Mouse (Mus musculus): ENCODE measurements at regions not wholly inside any gene's neighbourhood (a gene's known extent, or its start where the extent isn't known, plus 50 kb on each side); places are given as distances from the start of the nearest gene placed in this dataset.

DNA sequence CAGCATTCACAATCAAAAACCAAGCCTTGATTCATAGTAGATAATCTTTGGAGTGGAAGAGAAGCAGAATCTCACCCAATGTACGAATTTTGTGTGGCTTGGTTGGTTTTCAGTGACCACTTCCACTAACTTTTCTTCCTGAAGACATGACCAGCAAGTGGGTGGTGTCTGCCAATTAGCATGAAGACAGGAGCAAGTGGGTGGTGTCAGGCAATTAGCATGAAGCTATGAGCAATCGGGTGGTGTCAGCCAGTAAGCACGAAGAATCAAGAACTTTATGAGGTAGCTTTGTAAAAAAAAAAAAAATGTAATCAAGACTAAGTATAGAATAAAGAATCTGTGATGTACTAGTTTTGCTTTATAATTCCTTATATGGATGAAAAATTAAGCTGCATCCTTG is 2319.2 kb upstream of the Gm7489 start:
- no peak overlapping the region for H3K4me3 ChIP-seq
- H3K4me1 ChIP-seq (replicated peaks): no peaks in the 10 kb centered on the region
- no peaks in the 10 kb centered on the region for H3K27me3 ChIP-seq
- ATAC-seq (ENCODE audit: low FRiP score): no peak
- H3K27ac ChIP-seq: no peak overlapping the region
- 87% methylated on average over 3 of the region's 3 CpGs for WGBS
- no peak overlapping the region for H3K9ac ChIP-seq
- H3K4me2 ChIP-seq: no peak overlapping the region
- H3K36me3 ChIP-seq: no peaks in the 10 kb centered on the region
- H3K9me3 ChIP-seq: no peaks in the 10 kb centered on the region

- Histone ChIP-seq H3K9me3 (no peaks in the 10 kb centered on the region), H3K27me3 (no peaks in the 10 kb centered on the region), H3K9ac (no peak overlapping the region), H3K4me3 (no peak overlapping the region), H3K4me1 (replicated peaks) (no peaks in the 10 kb centered on the region), H3K27ac (no peak overlapping the region), H3K36me3 (no peaks in the 10 kb centered on the region), H3K4me2 (no peak overlapping the region)
- no peak for ATAC-seq (ENCODE audit: low FRiP score)
- 97% methylated on average over 1 of the region's 1 CpGs for WGBS
These were observed 2314.1 kb upstream of the Gm7489 start for GRCm38 (mm10) chr15:51570631-51571030.

DNA sequence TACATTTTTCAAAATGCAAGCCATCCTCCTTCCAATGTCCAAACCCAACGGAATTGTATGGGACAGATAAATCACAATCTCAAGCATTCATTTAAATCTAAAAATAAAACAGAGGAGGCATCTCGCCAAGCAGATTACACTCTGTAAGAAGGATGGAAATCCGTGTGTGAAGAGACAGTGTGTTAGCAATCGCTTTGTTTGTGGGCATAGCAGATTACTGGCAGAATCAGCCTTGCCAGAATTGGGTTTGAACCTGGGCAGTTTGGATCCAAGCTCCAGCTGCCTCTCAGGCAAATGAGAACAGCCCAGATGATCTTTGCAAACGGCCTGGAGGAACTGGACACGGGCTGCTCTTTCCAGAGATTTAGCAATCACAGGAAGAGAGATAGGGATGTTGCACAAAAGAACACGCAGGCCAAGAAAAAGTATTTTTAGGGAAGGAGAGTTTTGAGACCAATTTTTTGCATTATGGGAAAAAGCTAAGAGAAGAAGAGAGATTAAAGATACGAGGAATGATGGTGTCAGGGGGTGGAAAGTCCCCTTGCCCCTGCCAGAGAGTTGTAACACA is 2310.1 kb upstream of the Gm7489 start:
- 88% methylated on average over 8 of the region's 8 CpGs for WGBS
- Histone ChIP-seq H3K4me2 (no peak overlapping the region), H3K27ac (no peak overlapping the region), H3K36me3 (no peaks in the 10 kb centered on the region), H3K4me1 (replicated peaks) (no peaks in the 10 kb centered on the region), H3K27me3 (no peaks in the 10 kb centered on the region), H3K9me3 (no peaks in the 10 kb centered on the region), H3K4me3 (no peak overlapping the region), H3K9ac (no peak overlapping the region)
- ATAC-seq (ENCODE audit: low FRiP score): no peak

DNA sequence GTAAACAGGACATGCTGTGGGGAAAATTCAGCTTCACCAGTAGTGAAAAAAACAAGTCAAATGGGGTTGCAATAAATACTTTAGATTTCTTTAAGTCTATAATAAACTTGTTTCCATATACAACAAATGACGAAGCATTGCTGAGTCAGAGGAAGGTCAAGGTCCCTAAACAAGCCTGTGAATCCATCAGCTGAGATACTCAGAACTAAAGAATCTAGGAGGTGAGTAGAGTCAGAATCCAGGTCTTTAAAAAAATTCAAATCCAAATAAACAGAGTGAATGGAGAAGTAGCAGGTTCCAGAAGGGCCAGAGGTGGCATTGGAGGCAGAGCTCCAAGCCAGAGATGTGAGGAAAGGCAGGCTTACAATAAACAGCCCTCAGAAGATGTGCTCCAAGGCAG is 2301.1 kb upstream of the Gm7489 start:
- H3K4me2 ChIP-seq: no peak overlapping the region
- H3K4me1 ChIP-seq (replicated peaks): no peaks in the 10 kb centered on the region
- H3K9ac ChIP-seq: no peak overlapping the region
- H3K36me3 ChIP-seq: no peaks in the 10 kb centered on the region
- H3K4me3 ChIP-seq: no peak overlapping the region
- no peak for ATAC-seq (ENCODE audit: low FRiP score)
- H3K9me3 ChIP-seq: no peaks in the 10 kb centered on the region
- 80% methylated on average over 1 of the region's 1 CpGs for WGBS
- H3K27me3 ChIP-seq: no peaks in the 10 kb centered on the region
- no peak overlapping the region for H3K27ac ChIP-seq

DNA sequence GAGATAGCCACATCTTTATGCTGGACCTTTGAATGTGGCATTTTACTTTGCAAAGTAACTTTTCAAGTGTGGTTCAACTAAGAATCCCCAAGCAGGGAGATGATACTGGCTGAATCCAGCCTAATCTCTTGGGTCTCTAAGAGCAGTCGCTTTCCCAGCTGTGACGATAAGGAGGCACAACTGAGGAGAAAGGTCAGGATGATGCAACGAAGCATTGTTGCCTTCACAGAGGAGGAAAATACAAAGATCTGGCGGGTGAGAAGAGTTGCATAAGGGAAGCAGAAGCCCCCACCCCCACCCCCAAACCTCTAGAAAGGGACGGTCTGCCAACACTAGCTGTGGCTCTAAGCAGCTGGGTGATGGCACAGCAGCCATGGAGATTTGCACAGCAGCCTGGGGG is 2298.6 kb upstream of the Gm7489 start:
- WGBS: 85% methylated on average over 5 of the region's 5 CpGs
- Histone ChIP-seq H3K4me3 (no peak overlapping the region), H3K4me1 (replicated peaks) (no peaks in the 10 kb centered on the region), H3K27me3 (no peaks in the 10 kb centered on the region), H3K27ac (no peak overlapping the region), H3K4me2 (no peak overlapping the region), H3K9ac (no peak overlapping the region), H3K36me3 (no peaks in the 10 kb centered on the region), H3K9me3 (no peaks in the 10 kb centered on the region)
- ATAC-seq (ENCODE audit: low FRiP score): no peak

GRCm38 (mm10) chr15:51591406-51592068 is 2293.2 kb upstream of the Gm7489 start:
- no peaks in the 10 kb centered on the region for H3K9me3 ChIP-seq
- ATAC-seq (ENCODE audit: low FRiP score): no peak
- peaks cover 7% of the 10 kb centered on the region for H3K4me1 ChIP-seq (replicated peaks)
- H3K36me3 ChIP-seq: no peaks in the 10 kb centered on the region
- no peak overlapping the region for H3K9ac ChIP-seq
- H3K27me3 ChIP-seq: no peaks in the 10 kb centered on the region
- H3K4me3 ChIP-seq: no peak overlapping the region
- H3K4me2 ChIP-seq: peak overlapping the region; percentile 27
- no peak overlapping the region for H3K27ac ChIP-seq
- 57% methylated on average over 17 of the region's 17 CpGs for WGBS

DNA sequence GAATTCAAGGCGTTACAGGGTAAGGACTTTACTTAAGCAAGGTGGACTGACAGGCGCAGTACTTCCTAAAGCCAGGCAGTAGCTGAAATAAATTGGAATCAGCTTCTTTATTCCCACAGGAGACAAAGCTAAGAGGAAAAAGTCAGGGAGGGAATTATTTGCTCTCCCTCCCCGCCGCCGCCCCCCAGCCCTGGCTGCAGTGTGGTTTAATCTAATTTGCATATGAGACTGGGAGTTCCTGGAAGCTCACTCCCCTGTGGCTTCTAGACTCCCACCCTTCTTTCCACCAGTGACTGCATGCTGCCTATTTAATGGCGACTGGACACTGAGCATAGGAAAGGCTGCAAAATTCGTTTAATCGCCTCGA is 2292.7 kb upstream of the Gm7489 start:
- Histone ChIP-seq H3K4me2 (peak overlapping the region; percentile 27), H3K36me3 (no peaks in the 10 kb centered on the region), H3K4me1 (replicated peaks) (peaks cover 7% of the 10 kb centered on the region), H3K9ac (no peak overlapping the region), H3K4me3 (no peak overlapping the region), H3K27me3 (no peaks in the 10 kb centered on the region), H3K27ac (no peak overlapping the region), H3K9me3 (no peaks in the 10 kb centered on the region)
- 40% methylated on average over 9 of the region's 9 CpGs for WGBS
- ATAC-seq (ENCODE audit: low FRiP score): peak; percentile 52; the same call in 1 of the 2 replicates

- Histone ChIP-seq H3K4me1 (replicated peaks) (peaks cover 7% of the 10 kb centered on the region), H3K4me2 (no peak overlapping the region), H3K4me3 (no peak overlapping the region), H3K9ac (no peak overlapping the region), H3K27me3 (no peaks in the 10 kb centered on the region), H3K27ac (no peak overlapping the region), H3K36me3 (no peaks in the 10 kb centered on the region), H3K9me3 (no peaks in the 10 kb centered on the region)
- ATAC-seq (ENCODE audit: low FRiP score): peak; percentile 13; the same call in 1 of the 2 replicates
- WGBS: 89% methylated on average over 13 of the region's 13 CpGs
These were observed 2291.9 kb upstream of the Gm7489 start for GRCm38 (mm10) chr15:51592511-51593498.

GRCm38 (mm10) chr15:51594060-51594459 is 2290.6 kb upstream of the Gm7489 start:
- Histone ChIP-seq H3K9me3 (no peaks in the 10 kb centered on the region), H3K4me1 (replicated peaks) (peaks cover 7% of the 10 kb centered on the region)
- 83% methylated on average over 5 of the region's 5 CpGs for WGBS

DNA sequence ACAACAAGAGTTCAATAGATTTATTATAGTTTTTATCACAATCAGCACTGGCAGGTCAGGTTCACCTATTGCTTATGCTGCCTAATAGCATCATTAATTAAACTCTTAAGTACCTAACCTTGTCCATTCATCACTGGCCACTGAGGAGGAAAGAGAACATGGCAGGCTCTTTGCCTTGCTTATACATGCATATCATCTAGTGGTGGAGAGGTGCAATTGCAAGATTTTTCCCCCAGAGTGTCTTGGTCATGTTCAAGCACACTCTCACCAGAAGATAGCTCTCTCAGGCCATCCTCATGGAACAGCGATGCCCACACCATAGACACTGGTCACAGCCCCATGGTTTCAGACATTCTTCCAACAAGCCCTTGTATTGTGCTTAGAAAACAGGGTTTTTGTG is 2289.1 kb upstream of the Gm7489 start:
- no peak overlapping the region for H3K4me2 ChIP-seq
- peaks cover 7% of the 10 kb centered on the region for H3K4me1 ChIP-seq (replicated peaks)
- H3K4me3 ChIP-seq: no peak overlapping the region
- H3K27ac ChIP-seq: no peak overlapping the region
- ATAC-seq (ENCODE audit: low FRiP score): no peak
- no peaks in the 10 kb centered on the region for H3K9me3 ChIP-seq
- 74% methylated on average over 1 of the region's 1 CpGs for WGBS
- H3K36me3 ChIP-seq: no peaks in the 10 kb centered on the region
- no peaks in the 10 kb centered on the region for H3K27me3 ChIP-seq
- H3K9ac ChIP-seq: no peak overlapping the region

More at GRCm38 (mm10) chr15:51594060-51594459, 2290.6 kb upstream of the Gm7489 start:
- Histone ChIP-seq H3K4me3 (no peak overlapping the region), H3K27me3 (no peaks in the 10 kb centered on the region), H3K4me2 (no peak overlapping the region), H3K9ac (no peak overlapping the region), H3K36me3 (no peaks in the 10 kb centered on the region), H3K27ac (no peak overlapping the region)
- no peak for ATAC-seq (ENCODE audit: low FRiP score)

DNA sequence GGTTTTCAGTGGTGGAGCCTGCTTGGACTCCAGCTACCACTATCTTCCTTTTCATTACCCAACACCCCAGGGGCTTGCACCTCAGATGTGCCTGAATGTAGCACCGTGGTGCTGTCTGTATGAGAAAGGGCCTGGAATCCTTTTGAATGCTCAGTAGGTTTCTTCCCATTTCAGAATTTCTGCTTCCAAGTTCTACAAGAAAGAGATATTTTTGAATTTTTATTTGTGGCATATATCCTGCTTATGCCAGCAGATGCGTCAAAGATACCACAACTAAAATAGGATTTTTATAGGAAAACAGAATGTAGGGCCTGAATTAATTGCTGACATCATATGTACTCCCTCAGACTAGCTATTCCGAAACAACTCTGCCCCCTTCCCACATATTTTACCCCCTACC is 2286.9 kb upstream of the Gm7489 start:
- 83% methylated on average over 3 of the region's 3 CpGs for WGBS

DNA sequence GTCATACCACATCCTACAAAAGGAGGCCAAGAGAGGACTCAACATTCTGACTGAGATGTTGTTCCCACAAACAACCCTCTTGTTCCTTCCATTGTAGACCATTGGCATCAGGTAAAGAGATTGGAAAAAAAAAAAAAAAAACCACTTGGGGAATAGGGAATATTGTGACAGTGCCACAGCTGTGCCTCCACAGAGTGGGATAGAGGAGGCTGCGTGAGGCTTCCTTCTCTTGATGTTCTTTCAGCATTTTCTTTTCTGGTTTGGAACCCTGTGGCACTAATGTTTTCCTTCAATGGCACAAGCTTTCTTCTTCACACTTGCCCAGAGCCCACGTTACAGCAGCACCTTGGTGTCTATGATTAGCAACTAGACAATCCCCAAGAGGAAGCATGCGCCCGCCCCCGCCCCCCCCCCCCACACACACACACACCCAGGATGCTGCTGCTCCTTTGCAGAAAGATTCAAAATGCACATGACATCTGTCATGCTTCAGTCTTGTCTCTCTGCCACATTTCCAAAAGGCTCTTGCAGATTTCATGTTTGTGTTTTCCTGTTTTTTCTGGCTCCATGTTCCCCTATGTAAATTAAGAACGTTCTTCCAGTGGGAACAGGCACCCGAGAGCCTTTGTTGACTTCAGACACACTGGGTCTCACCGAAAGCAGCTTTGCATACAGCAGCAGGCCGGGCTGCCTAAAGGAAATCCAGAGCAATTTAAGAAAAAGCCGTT is 2283.4 kb upstream of the Gm7489 start:
- Histone ChIP-seq H3K9me3 (no peaks in the 10 kb centered on the region), H3K9ac (no peak overlapping the region), H3K27ac (no peak overlapping the region), H3K4me3 (no peak overlapping the region), H3K4me2 (no peak overlapping the region), H3K4me1 (replicated peaks) (0 out of 2 replicates have a peak, but pooled peaks cover 4% of the 10 kb centered on the region), H3K27me3 (no peaks in the 10 kb centered on the region), H3K36me3 (no peaks in the 10 kb centered on the region)
- WGBS: 44% methylated on average over 10 of the region's 10 CpGs
- ATAC-seq (ENCODE audit: low FRiP score): no peak

More for the DNA sequence above, 2286.9 kb upstream of the Gm7489 start:
- Histone ChIP-seq H3K9me3 (no peaks in the 10 kb centered on the region), H3K4me3 (no peak overlapping the region), H3K9ac (no peak overlapping the region), H3K4me1 (replicated peaks) (0 out of 2 replicates have a peak, but pooled peaks cover 4% of the 10 kb centered on the region), H3K36me3 (no peaks in the 10 kb centered on the region), H3K27me3 (no peaks in the 10 kb centered on the region), H3K27ac (no peak overlapping the region), H3K4me2 (no peak overlapping the region)
- no peak for ATAC-seq (ENCODE audit: low FRiP score)
